Mouse (Mus musculus) lung, postnatal 0 days (tissue): ENCODE data around the gene Kdm5b.

Source experiments
- CTCF ChIP-seq: IDR thresholded peaks from 2 replicates; pipeline ENCODE4 v1.5.1; 2016; ENCODE audit warnings: antibody characterized with exemption, mild to moderate bottlenecking
- EP300 ChIP-seq: IDR thresholded peaks from 2 replicates; pipeline ENCODE4 v1.6.1; 2016; ENCODE audit warnings: antibody characterized with exemption, mild to moderate bottlenecking, control low read depth

GRCm38 (mm10) chr1:134639460-134639859 is 79.5 kb downstream of the Kdm5b start:
- TF ChIP-seq CTCF (no peak), EP300 (no peak)
